Mouse (Mus musculus) heart, adult 2 months (tissue): ENCODE measurements around the gene Slc25a39. TPM values are rescaled to one million over a fixed set of nuclear protein-coding genes. Genes with fewer than 3 reads are reported as not detected.

Experiments
- DNase-seq, 2 experiments: peaks; one replicate each; pipeline ENCODE4 v3.0.0; 2021
- H3K27ac ChIP-seq: fragments of 200-600 bp; 2 replicates; pipeline ENCODE4 v1.8.1; 2022
- H3K27me3 ChIP-seq: fragments of 200-500 bp; 2 replicates; pipeline ENCODE4 v1.6.1; 2012; ENCODE audit warnings: mild to moderate bottlenecking, low read length, inconsistent platforms, mixed read lengths; ENCODE audit not compliant: control insufficient read depth, insufficient read depth
- H3K36me3 ChIP-seq: fragments of 200-500 bp; 2 replicates; pipeline ENCODE4 v1.6.1; 2012; ENCODE audit warnings: low read length, inconsistent platforms; ENCODE audit not compliant: control insufficient read depth, insufficient read depth
- H3K4me1 ChIP-seq: fragments of 200-500 bp; 2 replicates; pipeline ENCODE4 v1.6.1; 2011; ENCODE audit warnings: low read length; ENCODE audit not compliant: control insufficient read depth, insufficient read depth
- H3K4me3 ChIP-seq: fragments of 200-600 bp; 2 replicates; pipeline ENCODE4 v1.8.1; 2022
- H3K79me2 ChIP-seq: fragments of 200-500 bp; replicated peaks from 2 replicates; pipeline ENCODE4 v1.6.1; 2012; ENCODE audit warnings: mild to moderate bottlenecking, inconsistent platforms, low read length, moderate library complexity, mixed read lengths; ENCODE audit not compliant: control insufficient read depth, insufficient read depth
- H3K9ac ChIP-seq: fragments of 200-500 bp; 2 replicates; pipeline ENCODE4 v1.6.1; 2012; ENCODE audit warnings: low read depth, mild to moderate bottlenecking, control low read depth, inconsistent platforms, low read length, mixed read lengths
- CTCF ChIP-seq: fragments of 200-600 bp; IDR thresholded peaks from 2 replicates; pipeline ENCODE4 v1.8.1; 2022; ENCODE audit warnings: antibody characterized with exemption, mild to moderate bottlenecking, moderate library complexity
- EP300 ChIP-seq: fragments of 200-500 bp; IDR thresholded peaks from 2 replicates; pipeline ENCODE4 v1.6.1; 2011; ENCODE audit warnings: low read depth, low read length, control low read depth; ENCODE audit not compliant: insufficient read depth
- POLR2A ChIP-seq: fragments of 200-500 bp; IDR thresholded peaks from 2 replicates; pipeline ENCODE4 v1.6.1; 2011; ENCODE audit warnings: mild to moderate bottlenecking, low read depth, low read length, control low read depth; ENCODE audit not compliant: insufficient read depth
- WGBS: fragments of 180-500 bp; shearing (Covaris S2); methylation state at CpG from one replicate; pipeline ENCODE4 v1.1.7; 2018; 5-methylcytosine and 5-hydroxymethylcytosine counted together
- intact Hi-C: fragments of 180-260 bp; cut with DNase I; formaldehyde crosslinking; loops from one replicate; pipeline ENCODE4 v1.15.1; 2025
- polyA plus RNA-seq: library from polyadenylated mRNA; depleted of rRNA; stranded (reverse); fragments of >200 nt; gene quantifications from 2 replicates; pipeline ENCODE4 v1.2.3, GENCODE M21; 2012
- total RNA-seq, 2 experiments: library from RNA; stranded (reverse); gene quantifications; 2 replicates each; pipeline ENCODE4 v1.2.3; 2021

The Slc25a39 gene
- total and polyA plus RNA-seq, 3 experiments = 196 to 331 (median 213) TPM

GRCm38 (mm10) chr11:102382794-102383193 lies 25.0 kb downstream of the Slc25a39 start:
- no peak for TF ChIP-seq POLR2A
- TF ChIP-seq CTCF = no peak
- TF ChIP-seq EP300 = no peak
- WGBS = 75% methylated on average over 3 of the region's 3 CpGs
- intact Hi-C loops = no loop called here

GRCm38 (mm10) chr11:102381341-102382100 lies 26.2 kb downstream of the Slc25a39 start:
- no peaks in the 10 kb centered on the region for H3K4me1 ChIP-seq
- no peak overlapping the region for H3K27ac ChIP-seq
- intact Hi-C loops = no loop called here
- TF ChIP-seq POLR2A (no peak), CTCF (no peak), EP300 (no peak)
- no peaks in the 10 kb centered on the region for H3K79me2 ChIP-seq
- H3K4me3 ChIP-seq = no peak overlapping the region
- no peak for DNase-seq
- H3K36me3 ChIP-seq = no peaks in the 10 kb centered on the region
- no peaks in the 10 kb centered on the region for H3K27me3 ChIP-seq
- WGBS = 53% methylated on average over 4 of the region's 4 CpGs
- H3K9ac ChIP-seq = no peak overlapping the region

More at GRCm38 (mm10) chr11:102382794-102383193, 25.0 kb downstream of the Slc25a39 start:
- H3K4me3 ChIP-seq = no peak overlapping the region
- H3K9ac ChIP-seq = no peak overlapping the region
- DNase-seq = no peak
- H3K27me3 ChIP-seq = no peaks in the 10 kb centered on the region
- no peaks in the 10 kb centered on the region for H3K36me3 ChIP-seq
- H3K27ac ChIP-seq = no peak overlapping the region
- H3K79me2 ChIP-seq = no peaks in the 10 kb centered on the region
- H3K4me1 ChIP-seq = no peaks in the 10 kb centered on the region

- no peaks in the 10 kb centered on the region for H3K27me3 ChIP-seq
- no peak overlapping the region for H3K9ac ChIP-seq
- DNase-seq = peak in 1 of 2 experiments; percentile 7
- H3K4me1 ChIP-seq = peaks cover 5% of the 10 kb centered on the region
- no peaks in the 10 kb centered on the region for H3K79me2 ChIP-seq
- intact Hi-C loops = no loop called here
- 58% methylated on average over 5 of the region's 5 CpGs for WGBS
- no peak overlapping the region for H3K4me3 ChIP-seq
- H3K27ac ChIP-seq = no peak overlapping the region
- H3K36me3 ChIP-seq = no peaks in the 10 kb centered on the region
- TF ChIP-seq POLR2A (no peak), CTCF (no peak), EP300 (no peak)
These were observed 27.7 kb downstream of the Slc25a39 start for GRCm38 (mm10) chr11:102380091-102380490.

- intact Hi-C loops = no loop called here
- no peak overlapping the region for H3K9ac ChIP-seq
- no peaks in the 10 kb centered on the region for H3K36me3 ChIP-seq
- no peak for DNase-seq
- H3K27ac ChIP-seq = no peak overlapping the region
- 59% methylated on average over 12 of the region's 12 CpGs for WGBS
- TF ChIP-seq POLR2A = no peak
- TF ChIP-seq CTCF = peak; percentile 47
- TF ChIP-seq EP300 = no peak
- H3K27me3 ChIP-seq = no peaks in the 10 kb centered on the region
- H3K4me1 ChIP-seq = peaks cover 6% of the 10 kb centered on the region
- H3K79me2 ChIP-seq = no peaks in the 10 kb centered on the region
- no peak overlapping the region for H3K4me3 ChIP-seq
These were observed 30.6 kb downstream of the Slc25a39 start for GRCm38 (mm10) chr11:102377186-102377585.

GRCm38 (mm10) chr11:102376196-102376835 lies 31.4 kb downstream of the Slc25a39 start:
- Histone ChIP-seq H3K36me3 (no peaks in the 10 kb centered on the region), H3K9ac (no peak overlapping the region), H3K4me3 (no peak overlapping the region), H3K27me3 (no peaks in the 10 kb centered on the region), H3K79me2 (no peaks in the 10 kb centered on the region), H3K27ac (peak overlapping the region; percentile 51), H3K4me1 (peaks cover 6% of the 10 kb centered on the region)
- no peak for TF ChIP-seq POLR2A
- no peak for TF ChIP-seq CTCF
- TF ChIP-seq EP300 = no peak
- no peak for DNase-seq
- intact Hi-C loops = no loop called here
- WGBS = 36% methylated on average over 8 of the region's 8 CpGs
